Mouse (Mus musculus) cerebellum, postnatal 25 days (tissue): ENCODE data around the gene Il1a.
A peak's percentile ranks its signal among the peaks of the same experiment; 100 is the strongest.

ENCODE experiments used
- DNase-seq, 2 experiments: peaks; one replicate each; pipeline ENCODE4 v3.0.0; 2021; ENCODE audit warnings: mixed read lengths in 2 of 2

The Il1a gene

DNA sequence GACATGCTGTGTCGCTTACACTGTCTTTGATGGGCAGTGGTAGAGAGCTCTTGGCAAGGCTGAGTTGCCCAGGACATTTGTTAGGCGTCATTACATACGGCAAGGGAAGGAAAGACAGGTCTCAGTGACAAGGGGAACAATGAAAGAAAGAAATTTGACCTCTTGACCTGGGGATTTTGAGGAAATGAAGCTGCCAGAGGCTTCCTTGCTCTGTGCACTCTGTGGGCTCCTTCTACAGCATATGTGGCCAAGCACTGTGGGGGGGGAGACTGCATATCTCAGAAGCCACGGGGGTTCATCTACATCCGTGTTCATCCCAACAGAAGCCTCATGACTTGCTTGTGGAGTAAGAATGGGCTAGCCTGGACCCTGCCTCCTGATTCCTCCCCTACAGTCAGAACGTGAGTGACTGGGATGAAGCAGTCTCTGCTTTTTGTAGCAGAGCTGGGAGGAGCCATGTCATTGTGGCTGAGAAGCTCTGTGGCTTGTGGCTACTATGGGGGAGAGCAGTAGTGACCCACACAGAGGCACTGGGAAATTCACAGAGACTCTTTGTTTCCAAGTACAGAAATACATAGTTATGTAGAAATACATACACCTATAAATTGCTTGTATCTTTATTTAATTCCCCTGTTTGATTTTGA lies 48.5 kb downstream of the Il1a start:
- no peak for DNase-seq

DNA sequence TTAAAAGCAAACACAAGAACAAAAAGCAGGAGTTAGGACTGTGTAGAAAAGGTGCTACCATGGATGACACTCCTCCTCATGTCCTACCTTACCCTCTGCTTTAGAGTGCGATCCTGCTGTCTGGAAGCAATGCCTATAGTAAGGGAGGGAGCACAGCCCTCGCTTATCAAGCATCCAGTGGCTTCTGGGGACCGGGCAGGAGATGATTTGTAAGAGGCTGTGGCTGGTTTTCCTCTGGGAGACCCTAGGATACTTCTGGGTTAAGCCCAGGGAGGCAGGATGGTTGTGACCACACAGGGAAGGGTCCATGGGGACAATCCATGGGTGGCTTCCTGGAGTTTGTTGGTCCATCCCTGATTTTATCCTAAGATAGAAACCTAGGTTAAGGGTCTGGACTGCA lies 49.1 kb downstream of the Il1a start:
- DNase-seq = no peak

DNA sequence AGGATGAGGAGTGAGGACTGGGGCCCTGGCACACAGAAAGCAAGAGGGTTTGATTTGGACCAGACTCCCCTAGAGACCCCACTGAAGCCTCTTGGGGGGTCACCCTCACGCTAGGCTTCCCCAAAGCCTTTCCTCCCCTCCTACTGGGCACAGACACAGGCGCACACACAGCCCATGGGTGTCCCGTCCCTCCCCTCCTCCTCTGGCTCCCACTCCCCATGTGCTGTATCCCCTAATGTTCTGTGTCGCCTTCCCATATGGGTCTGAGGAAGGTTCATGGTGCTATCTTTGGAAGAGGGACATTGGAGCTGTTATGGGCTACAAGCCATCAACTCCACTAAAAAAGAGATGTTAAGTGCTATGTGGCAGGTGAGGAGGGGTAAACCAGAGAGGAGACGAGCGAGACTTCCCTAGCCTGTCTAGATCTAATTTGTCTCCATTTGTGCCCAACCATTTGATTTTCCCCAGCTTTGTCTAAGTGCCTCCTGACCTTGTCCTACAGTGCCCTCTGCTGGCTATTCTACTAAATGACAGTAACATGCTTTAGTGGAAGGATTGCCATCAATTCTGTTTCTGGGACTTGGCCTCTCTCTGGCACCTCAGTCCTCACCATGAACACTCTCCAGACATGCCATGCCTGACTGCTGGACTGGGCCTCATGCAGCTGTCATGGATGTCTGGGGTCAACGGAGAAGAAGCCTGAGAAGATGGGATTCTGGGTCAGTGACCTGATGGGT lies 51.1 kb downstream of the Il1a start:
- DNase-seq = peak; percentile 58 to 77

DNA sequence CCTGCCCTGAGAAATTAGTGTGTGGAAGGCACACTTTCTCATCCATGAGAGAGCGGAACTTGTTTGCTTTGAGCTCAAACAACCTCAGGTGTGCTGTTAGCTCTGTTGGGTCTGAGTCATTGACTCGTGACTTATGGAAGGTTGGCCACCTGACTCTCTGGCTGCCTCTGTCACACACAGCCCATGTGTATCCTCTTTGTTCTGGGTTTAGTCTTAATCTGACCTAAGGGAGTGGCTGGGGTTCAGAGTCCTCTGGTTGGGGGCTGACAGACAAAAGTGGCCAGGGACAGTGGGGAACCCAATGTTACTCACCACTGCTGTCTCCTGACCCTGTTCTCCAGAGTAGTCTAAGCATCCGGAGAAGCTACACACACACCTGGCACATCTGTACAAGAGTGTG lies 51.7 kb downstream of the Il1a start:
- DNase-seq = no peak

DNA sequence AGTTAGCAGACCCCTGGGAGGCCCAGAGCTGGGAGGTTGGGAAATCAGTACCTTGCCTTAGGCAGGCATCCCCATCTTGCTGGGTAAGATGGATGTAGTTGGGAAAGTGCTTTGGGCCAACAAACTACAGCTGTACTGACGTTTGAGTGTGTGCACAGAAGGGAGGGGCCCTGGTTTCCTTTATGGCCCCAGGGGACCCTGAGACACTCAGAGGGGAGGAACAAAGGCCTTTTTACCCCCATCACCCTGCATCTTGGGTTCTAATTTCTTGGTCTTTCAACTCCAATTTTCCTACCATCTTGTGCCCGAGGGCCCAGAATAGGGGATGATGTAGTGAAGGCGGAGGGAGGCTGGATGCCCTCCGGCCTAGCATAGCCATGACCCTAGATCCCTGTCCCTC lies 53.8 kb downstream of the Il1a start:
- DNase-seq = no peak

DNA sequence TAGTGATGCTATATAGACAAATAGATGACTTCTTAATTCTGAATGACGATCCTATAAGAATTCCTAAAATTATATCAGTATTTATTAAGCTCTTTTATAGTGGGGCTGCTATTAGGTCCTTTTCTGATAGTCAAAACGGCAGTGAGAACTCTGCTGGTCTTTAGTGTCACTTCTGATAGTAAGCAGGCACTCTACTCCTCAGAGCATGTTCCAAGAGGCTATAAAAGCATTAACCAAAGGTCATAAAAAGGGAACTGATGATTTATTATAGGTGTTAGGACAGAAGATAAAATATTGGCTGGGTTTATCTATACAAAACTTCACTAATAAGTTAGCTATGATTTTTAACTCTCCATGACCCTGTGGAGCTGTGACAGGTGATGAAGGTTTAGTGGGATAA lies 55.7 kb downstream of the Il1a start:
- DNase-seq = no peak

DNA sequence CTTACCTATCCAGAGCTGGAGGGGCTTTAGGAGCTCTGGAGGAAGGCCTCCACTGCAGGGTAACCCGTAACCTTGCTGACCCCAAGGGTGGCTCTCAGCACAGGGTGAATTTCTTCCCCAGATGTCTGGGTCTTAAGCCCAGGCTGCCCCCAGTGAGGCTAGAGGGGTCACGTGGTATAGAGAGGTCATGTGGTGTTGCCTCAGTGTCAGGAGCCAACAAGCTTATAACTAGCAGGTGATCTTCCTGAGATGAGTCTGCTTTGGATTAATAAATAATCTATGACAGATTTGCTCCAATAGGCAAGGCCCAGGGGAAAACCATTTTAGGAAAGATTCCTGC lies 56.2 kb downstream of the Il1a start:
- DNase-seq = no peak

DNA sequence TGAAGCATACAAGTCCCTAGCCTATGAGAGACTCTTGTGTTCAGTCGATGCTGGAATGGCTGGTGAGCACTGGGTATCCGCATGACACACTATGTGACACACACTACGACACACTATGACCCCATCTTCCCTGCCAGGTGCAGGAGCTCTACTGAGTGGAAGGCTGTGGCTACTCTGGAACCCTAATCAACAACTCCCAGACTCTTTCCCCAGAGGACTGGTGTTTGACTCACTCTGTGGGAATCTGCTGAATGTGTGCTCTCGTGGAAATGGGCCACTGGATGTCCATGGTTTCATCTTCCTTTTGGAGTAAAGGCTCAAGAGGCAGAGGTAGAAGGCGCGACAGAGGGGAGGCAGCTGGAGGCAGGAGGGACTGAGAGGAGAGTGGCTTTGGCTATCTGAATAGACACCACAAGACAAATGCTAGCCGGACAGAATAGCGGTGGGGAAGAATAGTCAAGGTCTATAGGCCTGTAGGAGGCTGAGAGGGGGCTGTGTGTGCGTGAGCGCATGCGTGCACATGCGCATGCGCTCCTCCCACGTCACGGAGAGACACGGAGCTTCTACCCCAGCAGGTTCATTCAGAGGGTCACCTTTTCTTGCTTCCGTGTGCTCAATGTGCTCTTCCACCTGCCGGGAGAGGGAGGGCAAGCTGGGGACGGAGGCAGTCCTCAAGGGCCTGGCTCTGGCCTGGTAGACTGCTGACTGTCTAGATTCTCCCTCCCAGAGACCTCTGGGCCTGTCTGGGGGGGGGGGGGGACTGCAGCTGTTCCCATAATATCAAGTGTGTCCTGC lies 56.7 kb downstream of the Il1a start:
- no peak for DNase-seq
